Mouse (Mus musculus): Measurements from ENCODE around the gene Rnf130. TPM values are rescaled to one million over a fixed set of nuclear protein-coding genes. Genes with fewer than 3 reads are reported as not detected.

Gene Rnf130
- total RNA-seq, 2 experiments from 2014 or later, result 73.5 to 82.1 TPM

- no peak for DNase-seq (ENCODE audit: low spot score in 2 of 2)
These were observed 3.1 kb upstream of the Rnf130 start for GRCm38 (mm10) chr11:50022085-50022484.

- DNase-seq (ENCODE audit: low spot score in 2 of 2), result no peak
These were observed 707 bp upstream of the Rnf130 start for GRCm38 (mm10) chr11:50024445-50024832.

GRCm38 (mm10) chr11:50025721-50026520 is 775 bp downstream of the Rnf130 start:
- DNase-seq (ENCODE audit: low spot score in 2 of 2), result no peak

- DNase-seq (ENCODE audit: low spot score in 2 of 2), result no peak
These were observed 1.5 kb downstream of the Rnf130 start for GRCm38 (mm10) chr11:50026521-50027090.

- DNase-seq (ENCODE audit: low spot score in 2 of 2), result no peak
These were observed 3.3 kb downstream of the Rnf130 start for GRCm38 (mm10) chr11:50028416-50028815.

- no peak for DNase-seq (ENCODE audit: low spot score in 2 of 2)
These were observed 9.0 kb downstream of the Rnf130 start for GRCm38 (mm10) chr11:50034155-50034554.

GRCm38 (mm10) chr11:50035726-50036125 is 10.6 kb downstream of the Rnf130 start:
- no peak for DNase-seq (ENCODE audit: low spot score in 2 of 2)

GRCm38 (mm10) chr11:50036781-50037460 is 11.8 kb downstream of the Rnf130 start:
- DNase-seq (ENCODE audit: low spot score in 2 of 2), result no peak

GRCm38 (mm10) chr11:50038757-50039156 is 13.6 kb downstream of the Rnf130 start:
- DNase-seq (ENCODE audit: low spot score in 2 of 2), result no peak

GRCm38 (mm10) chr11:50041148-50041547 is 16.0 kb downstream of the Rnf130 start:
- DNase-seq (ENCODE audit: low spot score in 2 of 2), result no peak

- DNase-seq (ENCODE audit: low spot score in 2 of 2), result no peak
These were observed 17.3 kb downstream of the Rnf130 start for GRCm38 (mm10) chr11:50042345-50042997.

- DNase-seq (ENCODE audit: low spot score in 2 of 2), result no peak
These were observed 19.3 kb downstream of the Rnf130 start for GRCm38 (mm10) chr11:50044454-50044853.

GRCm38 (mm10) chr11:50047610-50048009 is 22.5 kb downstream of the Rnf130 start:
- DNase-seq (ENCODE audit: low spot score in 2 of 2), result no peak

- DNase-seq (ENCODE audit: low spot score in 2 of 2), result no peak
These were observed 23.0 kb downstream of the Rnf130 start for GRCm38 (mm10) chr11:50048115-50048514.

- DNase-seq (ENCODE audit: low spot score in 2 of 2), result no peak
These were observed 25.2 kb downstream of the Rnf130 start for GRCm38 (mm10) chr11:50050392-50050791.

GRCm38 (mm10) chr11:50057713-50058112 is 32.6 kb downstream of the Rnf130 start:
- DNase-seq (ENCODE audit: low spot score in 2 of 2), result no peak

GRCm38 (mm10) chr11:50058277-50058676 is 33.1 kb downstream of the Rnf130 start:
- DNase-seq (ENCODE audit: low spot score in 2 of 2), result no peak

GRCm38 (mm10) chr11:50059045-50059444 is 33.9 kb downstream of the Rnf130 start:
- DNase-seq (ENCODE audit: low spot score in 2 of 2), result no peak

GRCm38 (mm10) chr11:50062116-50062515 is 37.0 kb downstream of the Rnf130 start:
- no peak for DNase-seq (ENCODE audit: low spot score in 2 of 2)

- DNase-seq (ENCODE audit: low spot score in 2 of 2), result no peak
These were observed 40.9 kb downstream of the Rnf130 start for GRCm38 (mm10) chr11:50066088-50066487.

- peak in 1 of 2 experiments; percentile 14 for DNase-seq (ENCODE audit: low spot score in 2 of 2)
These were observed 48.7 kb downstream of the Rnf130 start for GRCm38 (mm10) chr11:50073830-50074229.

- DNase-seq (ENCODE audit: low spot score in 2 of 2), result no peak
These were observed 51.6 kb downstream of the Rnf130 start for GRCm38 (mm10) chr11:50076756-50077155.

Measured in adrenal gland, postnatal 4 days (tissue).